Mouse (Mus musculus): Measurements from ENCODE around the gene Olfr1188.

DNA sequence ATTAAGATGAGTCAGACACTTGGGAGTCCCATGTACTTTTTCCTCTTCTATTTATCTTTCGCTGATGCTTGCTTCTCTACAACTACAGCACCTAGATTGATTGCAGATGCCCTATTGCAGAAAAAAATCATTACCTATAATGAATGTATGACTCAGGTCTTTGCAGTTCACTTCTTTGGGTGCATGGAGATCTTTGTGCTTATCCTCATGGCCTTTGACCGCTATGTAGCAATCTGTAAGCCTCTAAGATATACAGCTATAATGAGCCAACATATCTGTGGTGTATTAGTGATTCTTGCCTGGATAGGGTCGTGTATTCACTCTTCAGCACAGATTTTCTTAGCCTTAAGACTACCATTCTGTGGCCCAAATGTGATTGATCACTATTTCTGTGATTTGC, 31.0 kb upstream of the Olfr1188 start:
- no peak for TF ChIP-seq EP300 (IDR thresholded peaks at IDR 0.05; ENCODE audit: low read depth in 1 of 2, low read length in 2 of 2)
- no peak for TF ChIP-seq CHD1 (IDR thresholded peaks at IDR 0.05; ENCODE audit: low read depth, low read length)
- TF ChIP-seq CTCF (IDR thresholded peaks at IDR 0.05 in 2 of 3, conservative IDR thresholded peaks at IDR 0.05 in 1 of 3; ENCODE audit: control insufficient read depth in 1 of 3, insufficient read depth in 1 of 3, low read depth in 2 of 3, low read length in 3 of 3, poor library complexity in 1 of 3, severe bottlenecking in 1 of 3) = no peak
- TF ChIP-seq TCF12 (IDR thresholded peaks at IDR 0.05; ENCODE audit: low read depth, low read length) = no peak
- TF ChIP-seq ZC3H11A (IDR thresholded peaks at IDR 0.05; ENCODE audit: low read depth, low read length) = no peak
- TF ChIP-seq MAFK (IDR thresholded peaks at IDR 0.05; ENCODE audit: borderline replicate concordance, low read depth, low read length) = no peak
- TF ChIP-seq RAD21 (IDR thresholded peaks at IDR 0.05; ENCODE audit: low read depth, low read length) = no peak
- no peak for TF ChIP-seq POLR2A (IDR thresholded peaks at IDR 0.05; ENCODE audit: control insufficient read depth in 1 of 2, insufficient read depth in 1 of 2, low read depth in 1 of 2, low read length in 2 of 2, poor library complexity in 1 of 2)
- no peak for TF ChIP-seq BHLHE40 (IDR thresholded peaks at IDR 0.05; ENCODE audit: borderline replicate concordance, low read depth, low read length)

Data from MEL (cell line).